Mouse (Mus musculus): ENCODE measurements around the gene Basp1. TPM values are rescaled to one million over a fixed set of nuclear protein-coding genes. Genes with fewer than 3 reads are reported as not detected.

The Basp1 gene
- polyA plus RNA-seq, 1 experiment from 2014 or later: 216 TPM

- Histone ChIP-seq H3K4me2 (ENCODE audit: low read depth, low read length) (no peak overlapping the region), H3K36me3 (ENCODE audit: control insufficient read depth, insufficient read depth, low read length) (no peaks in the 10 kb centered on the region), H3K4me1 (ENCODE audit: control insufficient read depth, insufficient read depth, low read length) (no peaks in the 10 kb centered on the region), H3K27ac (ENCODE audit: low read depth, low read length) (no peak overlapping the region), H3K9ac (replicated peaks; ENCODE audit: low read depth, low read length) (no peak overlapping the region), H3K4me3 (ENCODE audit: low read depth, low read length) (no peak overlapping the region), H3K9me3 (ENCODE audit: control insufficient read depth, low read length) (no peaks in the 10 kb centered on the region), H3K27me3 (ENCODE audit: control insufficient read depth, insufficient read depth, low read length) (no peaks in the 10 kb centered on the region)
- no peak for ATAC-seq (ENCODE audit: low read depth)
- WGBS: 84% methylated on average over 2 of the region's 2 CpGs
These were observed 91.0 kb downstream of the Basp1 start for GRCm38 (mm10) chr15:25322601-25323000.

- no peak for ATAC-seq (ENCODE audit: low read depth)
- Histone ChIP-seq H3K9ac (replicated peaks; ENCODE audit: low read depth, low read length) (no peak overlapping the region), H3K27ac (ENCODE audit: low read depth, low read length) (no peak overlapping the region), H3K4me1 (ENCODE audit: control insufficient read depth, insufficient read depth, low read length) (no peaks in the 10 kb centered on the region), H3K9me3 (ENCODE audit: control insufficient read depth, low read length) (no peaks in the 10 kb centered on the region), H3K4me2 (ENCODE audit: low read depth, low read length) (no peak overlapping the region), H3K27me3 (ENCODE audit: control insufficient read depth, insufficient read depth, low read length) (no peaks in the 10 kb centered on the region), H3K36me3 (ENCODE audit: control insufficient read depth, insufficient read depth, low read length) (no peaks in the 10 kb centered on the region), H3K4me3 (ENCODE audit: low read depth, low read length) (no peak overlapping the region)
- WGBS: 97% methylated on average over 3 of the region's 3 CpGs
These were observed 91.5 kb downstream of the Basp1 start for GRCm38 (mm10) chr15:25322111-25322510.

- no peaks in the 10 kb centered on the region for H3K27me3 ChIP-seq (ENCODE audit: control insufficient read depth, insufficient read depth, low read length)
- H3K36me3 ChIP-seq (ENCODE audit: control insufficient read depth, insufficient read depth, low read length): no peaks in the 10 kb centered on the region
- no peak overlapping the region for H3K27ac ChIP-seq (ENCODE audit: low read depth, low read length)
- WGBS: 93% methylated on average over 4 of the region's 4 CpGs
- H3K4me2 ChIP-seq (ENCODE audit: low read depth, low read length): no peak overlapping the region
- ATAC-seq (ENCODE audit: low read depth): no peak
- H3K9ac ChIP-seq (replicated peaks; ENCODE audit: low read depth, low read length): no peak overlapping the region
- H3K9me3 ChIP-seq (ENCODE audit: control insufficient read depth, low read length): no peaks in the 10 kb centered on the region
- H3K4me1 ChIP-seq (ENCODE audit: control insufficient read depth, insufficient read depth, low read length): no peaks in the 10 kb centered on the region
- no peak overlapping the region for H3K4me3 ChIP-seq (ENCODE audit: low read depth, low read length)
These were observed 91.9 kb downstream of the Basp1 start for GRCm38 (mm10) chr15:25321636-25322035.

GRCm38 (mm10) chr15:25314471-25314870 lies 99.1 kb downstream of the Basp1 start:
- 88% methylated on average over 3 of the region's 3 CpGs for WGBS
- Histone ChIP-seq H3K27me3 (ENCODE audit: control insufficient read depth, insufficient read depth, low read length) (no peaks in the 10 kb centered on the region), H3K9me3 (ENCODE audit: control insufficient read depth, low read length) (no peaks in the 10 kb centered on the region)

More at GRCm38 (mm10) chr15:25314471-25314870, 99.1 kb downstream of the Basp1 start:
- no peak for ATAC-seq (ENCODE audit: low read depth)
- H3K36me3 ChIP-seq (ENCODE audit: control insufficient read depth, insufficient read depth, low read length): no peaks in the 10 kb centered on the region
- no peak overlapping the region for H3K9ac ChIP-seq (replicated peaks; ENCODE audit: low read depth, low read length)
- H3K4me1 ChIP-seq (ENCODE audit: control insufficient read depth, insufficient read depth, low read length): no peaks in the 10 kb centered on the region
- no peak overlapping the region for H3K4me3 ChIP-seq (ENCODE audit: low read depth, low read length)
- no peak overlapping the region for H3K27ac ChIP-seq (ENCODE audit: low read depth, low read length)
- no peak overlapping the region for H3K4me2 ChIP-seq (ENCODE audit: low read depth, low read length)

Other genes starting within 250 kb of the Basp1 start
- gene Myo10, start 208.8 kb upstream of the Basp1 start, polyA plus RNA-seq (2014; fragmentation: Nextera tagmentation; extraction: Ambion mirVana): 20.0 and 21.3 TPM in 2 replicates

Data from neural tube, embryonic 14.5 days (tissue).